Mouse (Mus musculus) forebrain, embryonic 11.5 days (tissue): ENCODE measurements at regions not wholly inside any gene's neighbourhood (a gene's known extent, or its start where the extent isn't known, plus 50 kb on each side); places are given as distances from the start of the nearest gene placed in this dataset.
A peak's percentile ranks its signal among the peaks of the same experiment; 100 is the strongest.

Experiments used
- ATAC-seq: fragments of 200-750 bp; cut with Nextera tagmentation; replicated peaks from 2 replicates; pipeline ENCODE4 v1.8.0; 2017; ENCODE audit warnings: moderate TSS enrichment; ENCODE audit not compliant: low FRiP score
- DNase-seq: peaks from one replicate; pipeline ENCODE4 v3.0.0-alpha.2; 2017; ENCODE audit warnings: low spot score
- H3K27ac ChIP-seq: fragments of 300-500 bp; sonication (generic); 2 replicates; pipeline ENCODE4 v1.5.1; 2014; ENCODE audit warnings: low read depth, low read length
- H3K27me3 ChIP-seq: fragments of 300-500 bp; sonication (generic); 2 replicates; pipeline ENCODE4 v1.6.1; 2014; ENCODE audit warnings: mild to moderate bottlenecking, low read length, mixed read lengths; ENCODE audit not compliant: control insufficient read depth, insufficient read depth
- H3K36me3 ChIP-seq: fragments of 300-500 bp; sonication (generic); 2 replicates; pipeline ENCODE4 v1.6.1; 2014; ENCODE audit warnings: mild to moderate bottlenecking, low read length, moderate library complexity, mixed read lengths; ENCODE audit not compliant: control insufficient read depth, insufficient read depth
- H3K4me1 ChIP-seq: fragments of 300-500 bp; sonication (generic); replicated peaks from 2 replicates; pipeline ENCODE4 v1.6.1; 2014; ENCODE audit warnings: low read length, mixed read lengths; ENCODE audit not compliant: control insufficient read depth, insufficient read depth
- H3K4me2 ChIP-seq: fragments of 300-500 bp; sonication (generic); 2 replicates; pipeline ENCODE4 v1.6.1; 2014; ENCODE audit warnings: low read depth, mild to moderate bottlenecking, low read length, moderate library complexity, mixed read lengths; ENCODE audit not compliant: severe bottlenecking
- H3K4me3 ChIP-seq: fragments of 300-500 bp; sonication (generic); 2 replicates; pipeline ENCODE4 v1.5.1; 2014; ENCODE audit warnings: low read depth, low read length
- H3K9ac ChIP-seq: fragments of 300-500 bp; sonication (generic); 2 replicates; pipeline ENCODE4 v1.6.1; 2014; ENCODE audit warnings: low read length
- H3K9me3 ChIP-seq: fragments of 300-500 bp; sonication (generic); 2 replicates; pipeline ENCODE4 v1.6.1; 2016; ENCODE audit warnings: low read length, mixed read lengths; ENCODE audit not compliant: control insufficient read depth
- WGBS: fragments of 180-500 bp; shearing (Covaris S2); extraction: QIAGEN DNeasy Blood & Tissue Kit; methylation state at CpG from one replicate; pipeline ENCODE4 v1.1.7; 2014; 5-methylcytosine and 5-hydroxymethylcytosine counted together

GRCm38 (mm10) chr1:153962161-153962720 lies 62.2 kb upstream of the Teddm2 start:
- Histone ChIP-seq H3K9me3 (no peaks in the 10 kb centered on the region), H3K9ac (no peak overlapping the region), H3K4me1 (no peaks in the 10 kb centered on the region), H3K4me3 (no peak overlapping the region), H3K27me3 (no peaks in the 10 kb centered on the region), H3K36me3 (no peaks in the 10 kb centered on the region), H3K27ac (no peak overlapping the region), H3K4me2 (no peak overlapping the region)
- DNase-seq (no peak), ATAC-seq (no peak)
- WGBS = 58% methylated on average over 8 of the region's 8 CpGs

DNA sequence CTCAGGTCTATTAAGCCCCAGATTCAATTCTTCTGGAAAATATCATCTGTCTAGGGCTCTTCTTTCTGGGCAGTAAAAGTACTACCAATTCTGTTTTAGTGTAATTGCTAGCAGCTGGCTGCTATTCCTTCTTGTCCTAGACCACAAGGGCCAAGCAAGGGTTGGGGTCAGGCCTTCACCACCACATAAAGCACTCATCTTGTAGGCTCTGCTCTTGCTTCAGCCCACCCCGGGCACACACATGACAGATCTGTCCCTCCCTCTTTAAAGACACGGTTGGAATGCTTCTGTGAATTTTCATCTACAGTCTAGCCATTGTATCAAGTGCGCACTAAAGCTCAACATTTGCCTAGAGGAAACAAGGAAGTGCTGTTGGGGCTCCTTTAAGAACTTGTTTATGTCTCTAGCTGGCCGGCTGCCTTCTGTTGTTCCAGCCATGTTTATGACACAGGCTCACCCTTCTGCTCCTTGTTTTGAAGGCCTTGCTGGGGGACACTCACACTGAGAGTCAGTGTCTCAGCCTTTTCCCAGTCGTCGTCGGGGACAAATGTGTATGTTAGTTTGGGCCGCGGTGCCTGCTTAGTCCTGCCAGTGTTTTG lies 63.8 kb upstream of the Teddm2 start:
- DNase-seq (no peak), ATAC-seq (no peak)
- H3K4me1 ChIP-seq = no peaks in the 10 kb centered on the region
- 84% methylated on average over 9 of the region's 9 CpGs for WGBS
- no peak overlapping the region for H3K27ac ChIP-seq
- H3K4me2 ChIP-seq = no peak overlapping the region
- H3K4me3 ChIP-seq = no peak overlapping the region
- H3K27me3 ChIP-seq = no peaks in the 10 kb centered on the region
- H3K9me3 ChIP-seq = no peaks in the 10 kb centered on the region
- no peak overlapping the region for H3K9ac ChIP-seq
- no peaks in the 10 kb centered on the region for H3K36me3 ChIP-seq

GRCm38 (mm10) chr1:153969401-153969800 lies 69.4 kb upstream of the Teddm2 start:
- H3K9me3 ChIP-seq = no peaks in the 10 kb centered on the region
- H3K27ac ChIP-seq = no peak overlapping the region
- H3K4me3 ChIP-seq = no peak overlapping the region
- H3K27me3 ChIP-seq = no peaks in the 10 kb centered on the region
- no peaks in the 10 kb centered on the region for H3K4me1 ChIP-seq
- DNase-seq (no peak), ATAC-seq (no peak)
- H3K36me3 ChIP-seq = no peaks in the 10 kb centered on the region
- no peak overlapping the region for H3K4me2 ChIP-seq
- no peak overlapping the region for H3K9ac ChIP-seq
- WGBS = 86% methylated on average over 4 of the region's 4 CpGs

- Histone ChIP-seq H3K27ac (no peak overlapping the region), H3K4me1 (peaks cover 3% of the 10 kb centered on the region; the same call in 1 of the 2 replicates), H3K36me3 (no peaks in the 10 kb centered on the region), H3K4me2 (no peak overlapping the region), H3K27me3 (no peaks in the 10 kb centered on the region), H3K4me3 (no peak overlapping the region), H3K9ac (no peak overlapping the region), H3K9me3 (no peaks in the 10 kb centered on the region)
- ATAC-seq (no peak), DNase-seq (no peak)
- WGBS = 85% methylated on average over 1 of the region's 1 CpGs
Observed at GRCm38 (mm10) chr1:153974300-153974699, 74.3 kb upstream of the Teddm2 start.

DNA sequence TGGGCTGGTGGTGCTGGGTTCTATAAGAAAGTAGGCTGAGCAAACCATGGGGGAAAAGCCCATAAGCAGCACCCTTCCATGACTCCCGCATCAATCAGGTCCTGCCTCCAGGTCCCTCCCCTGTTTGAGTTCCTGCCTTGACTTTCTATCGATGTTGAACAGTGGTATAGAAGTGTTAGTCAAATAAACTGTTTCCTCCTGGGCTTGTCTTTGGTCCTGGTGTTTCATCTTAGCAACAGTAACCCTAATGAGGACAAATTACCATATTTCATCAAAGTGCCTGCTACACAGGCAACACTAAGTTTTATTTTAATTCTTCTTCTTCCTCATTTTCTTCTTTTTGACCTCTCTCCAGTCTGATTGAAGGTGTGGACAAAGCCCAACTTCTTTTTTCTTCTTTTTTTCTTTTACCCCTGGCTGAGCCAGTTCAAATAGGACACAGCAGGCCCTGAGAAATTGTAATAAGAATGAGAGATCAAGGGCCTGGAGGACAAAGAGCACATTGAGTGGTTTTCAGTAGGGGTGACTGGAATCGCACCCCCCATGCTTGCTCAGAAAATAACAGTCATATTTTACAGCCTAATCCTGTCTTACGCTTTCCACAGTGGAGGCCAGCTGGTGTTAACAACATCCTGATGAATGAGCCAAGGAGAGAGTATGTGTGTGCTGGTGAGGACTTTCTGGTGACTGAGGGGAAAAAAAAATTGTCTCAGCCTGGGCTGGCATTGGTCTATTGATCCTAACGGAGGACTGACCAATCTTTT lies 78.1 kb upstream of the Teddm2 start:
- Histone ChIP-seq H3K9me3 (no peaks in the 10 kb centered on the region), H3K27ac (no peak overlapping the region), H3K4me2 (no peak overlapping the region), H3K36me3 (no peaks in the 10 kb centered on the region), H3K4me3 (no peak overlapping the region), H3K27me3 (no peaks in the 10 kb centered on the region), H3K4me1 (peaks cover 3% of the 10 kb centered on the region; the same call in 1 of the 2 replicates), H3K9ac (no peak overlapping the region)
- ATAC-seq (peak; percentile 92), DNase-seq (peak; percentile 56)
- WGBS = 14% methylated on average over 5 of the region's 5 CpGs

GRCm38 (mm10) chr1:153980886-153981285 lies 80.9 kb upstream of the Teddm2 start:
- no peak for ATAC-seq
- Histone ChIP-seq H3K27ac (no peak overlapping the region), H3K4me3 (no peak overlapping the region), H3K9me3 (no peaks in the 10 kb centered on the region), H3K27me3 (no peaks in the 10 kb centered on the region), H3K9ac (no peak overlapping the region), H3K4me1 (peaks cover 3% of the 10 kb centered on the region; the same call in 1 of the 2 replicates), H3K4me2 (no peak overlapping the region), H3K36me3 (no peaks in the 10 kb centered on the region)
- DNase-seq = no peak
- WGBS = 82% methylated on average over 6 of the region's 6 CpGs

GRCm38 (mm10) chr1:153985595-153985994 lies 85.6 kb upstream of the Teddm2 start:
- DNase-seq = no peak
- 90% methylated on average over 5 of the region's 5 CpGs for WGBS
- Histone ChIP-seq H3K4me3 (no peak overlapping the region), H3K9ac (no peak overlapping the region), H3K36me3 (no peaks in the 10 kb centered on the region), H3K9me3 (no peaks in the 10 kb centered on the region), H3K4me1 (no peaks in the 10 kb centered on the region), H3K27ac (no peak overlapping the region), H3K27me3 (no peaks in the 10 kb centered on the region), H3K4me2 (no peak overlapping the region)
- no peak for ATAC-seq

GRCm38 (mm10) chr1:153986632-153987031 lies 86.6 kb upstream of the Teddm2 start:
- Histone ChIP-seq H3K9me3 (no peaks in the 10 kb centered on the region), H3K4me1 (no peaks in the 10 kb centered on the region), H3K36me3 (no peaks in the 10 kb centered on the region), H3K4me2 (no peak overlapping the region), H3K27ac (no peak overlapping the region), H3K27me3 (no peaks in the 10 kb centered on the region), H3K4me3 (no peak overlapping the region), H3K9ac (no peak overlapping the region)
- no peak for ATAC-seq
- 81% methylated on average over 6 of the region's 6 CpGs for WGBS
- no peak for DNase-seq
